Comparison of ENCODE assay signal across 20 mouse cellular contexts in the genomic region with DNA sequence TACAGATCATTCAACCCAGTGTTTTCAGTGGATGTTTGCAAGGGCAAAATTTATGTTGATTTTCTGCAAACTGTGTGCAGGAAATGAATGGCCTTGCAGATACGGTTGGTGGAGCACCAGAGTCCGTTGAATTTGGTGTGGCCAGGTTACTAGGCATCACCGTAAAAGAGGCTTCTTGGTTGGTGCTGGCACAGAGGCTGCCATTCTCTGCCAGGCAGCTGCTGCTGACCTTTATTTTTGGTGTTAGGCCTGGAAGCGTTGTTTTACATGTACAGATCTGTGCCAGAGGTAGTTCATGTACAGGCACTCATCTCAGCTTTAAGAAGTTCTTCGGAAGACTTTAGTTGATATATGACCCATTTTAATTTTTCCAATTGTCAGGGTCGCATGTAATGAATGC.
"Had no signal": no experiment of that assay in that cellular context is flagged by ENCODE, and none has a peak within 500 bp of the region (broad histone marks: within the 10 kb centered on the region; RNA-seq: fewer than 3 reads in every experiment).

No protein-coding gene starts in this region.

- H3K9me3 ChIP-seq: limb, embryonic 15.5 days; liver, embryonic 13.5 days; neural tube, embryonic 12.5 days; neural tube, embryonic 15.5 days; stomach, embryonic 15.5 days had no signal

- H3K9ac ChIP-seq: limb, embryonic 12.5 days; limb, embryonic 15.5 days; liver, embryonic 13.5 days; neural tube, embryonic 12.5 days; neural tube, embryonic 15.5 days; stomach, embryonic 15.5 days had no signal

- H3K27me3 ChIP-seq: limb, embryonic 12.5 days; limb, embryonic 15.5 days; liver, embryonic 13.5 days; neural tube, embryonic 12.5 days; neural tube, embryonic 15.5 days; stomach, embryonic 15.5 days had no signal

- DNase-seq: kidney, adult 9 months; kidney, postnatal 14 days; kidney, postnatal 4 days; left cerebral cortex, postnatal 4 days; liver, embryonic 13.5 days; lung, adult 2 months; lung, postnatal 14 days; lung, postnatal 4 days; midbrain, embryonic 14.5 days; right cerebral cortex, adult 18-20 months; right cerebral cortex, postnatal 14 days; right cerebral cortex, postnatal 4 days; spleen, adult 18-20 months; thymus, postnatal 25 days had no signal

- H3K4me2 ChIP-seq: limb, embryonic 12.5 days; limb, embryonic 15.5 days; liver, embryonic 13.5 days; midbrain, embryonic 11.5 days; neural tube, embryonic 12.5 days; neural tube, embryonic 15.5 days; stomach, embryonic 15.5 days had no signal

- H3K4me3 ChIP-seq: limb, embryonic 12.5 days; limb, embryonic 15.5 days; liver, embryonic 13.5 days; neural tube, embryonic 12.5 days; neural tube, embryonic 15.5 days; stomach, embryonic 15.5 days had no signal

- H3K4me1 ChIP-seq: limb, embryonic 12.5 days; liver, embryonic 13.5 days; stomach, embryonic 15.5 days had no signal

- H3K27ac ChIP-seq: limb, embryonic 12.5 days; limb, embryonic 15.5 days; liver, embryonic 13.5 days; neural tube, embryonic 12.5 days; stomach, embryonic 15.5 days had no signal
